Mouse (Mus musculus) heart, postnatal 0 days (tissue): ENCODE measurements around the gene Trim56.
A peak's percentile ranks its signal among the peaks of the same experiment; 100 is the strongest.

ENCODE experiments used
- CTCF ChIP-seq: IDR thresholded peaks from 2 replicates; pipeline ENCODE4 v1.5.1; 2016; ENCODE audit warnings: antibody characterized with exemption, control low read depth, low read depth
- EP300 ChIP-seq: IDR thresholded peaks from 2 replicates; pipeline ENCODE4 v1.6.1; 2016; ENCODE audit warnings: antibody characterized with exemption, low read depth

- peak; percentile 91 for TF ChIP-seq CTCF
- TF ChIP-seq EP300 = no peak
Measured at GRCm38 (mm10) chr5:137122686-137123193, 6.7 kb upstream of the Trim56 start.
